Mouse (Mus musculus) forebrain, embryonic 13.5 days (tissue): ENCODE data around the gene Hhat. TPM values are rescaled to one million over a fixed set of nuclear protein-coding genes. Genes with fewer than 3 reads are reported as not detected.

Source experiments
- ATAC-seq: fragments of 200-750 bp; cut with Nextera tagmentation; 2 replicates; pipeline ENCODE4 v1.8.0; 2017
- H3K27ac ChIP-seq: fragments of 300-500 bp; sonication (generic); 2 replicates; pipeline ENCODE4 v1.5.1; 2015; ENCODE audit warnings: inconsistent platforms, mild to moderate bottlenecking, moderate library complexity
- H3K27me3 ChIP-seq: fragments of 300-500 bp; sonication (generic); 2 replicates; pipeline ENCODE4 v1.6.1; 2015; ENCODE audit warnings: mild to moderate bottlenecking, inconsistent platforms
- H3K36me3 ChIP-seq: fragments of 300-500 bp; sonication (generic); 2 replicates; pipeline ENCODE4 v1.6.1; 2015; ENCODE audit warnings: mild to moderate bottlenecking, inconsistent platforms; ENCODE audit not compliant: poor library complexity, severe bottlenecking
- H3K4me1 ChIP-seq: fragments of 300-500 bp; sonication (generic); 2 replicates; pipeline ENCODE4 v1.6.1; 2015; ENCODE audit warnings: inconsistent platforms
- H3K4me2 ChIP-seq: fragments of 300-500 bp; sonication (generic); 2 replicates; pipeline ENCODE4 v1.6.1; 2015; ENCODE audit warnings: inconsistent platforms, mild to moderate bottlenecking, moderate library complexity
- H3K4me3 ChIP-seq: fragments of 300-500 bp; sonication (generic); 2 replicates; pipeline ENCODE4 v1.5.1; 2015; ENCODE audit warnings: mild to moderate bottlenecking, inconsistent platforms
- H3K9ac ChIP-seq: fragments of 300-500 bp; sonication (generic); 2 replicates; pipeline ENCODE4 v1.6.1; 2015; ENCODE audit warnings: mild to moderate bottlenecking, inconsistent platforms
- H3K9me3 ChIP-seq: fragments of 300-500 bp; sonication (generic); replicated peaks from 2 replicates; pipeline ENCODE4 v1.6.1; 2016; ENCODE audit warnings: inconsistent platforms
- WGBS: fragments of 180-500 bp; shearing (Covaris S2); methylation state at CpG from one replicate; pipeline ENCODE4 v1.1.7; 2015; 5-methylcytosine and 5-hydroxymethylcytosine counted together
- polyA plus RNA-seq: library from polyadenylated mRNA; unstranded; fragments of >200 nt; fragmentation: Nextera tagmentation; extraction: Ambion mirVana; gene quantifications from 2 replicates; pipeline ENCODE4 v1.2.1, GENCODE M21; 2015

Gene Hhat
- polyA plus RNA-seq, 1 experiment from 2014 or later: 2.6 TPM

DNA sequence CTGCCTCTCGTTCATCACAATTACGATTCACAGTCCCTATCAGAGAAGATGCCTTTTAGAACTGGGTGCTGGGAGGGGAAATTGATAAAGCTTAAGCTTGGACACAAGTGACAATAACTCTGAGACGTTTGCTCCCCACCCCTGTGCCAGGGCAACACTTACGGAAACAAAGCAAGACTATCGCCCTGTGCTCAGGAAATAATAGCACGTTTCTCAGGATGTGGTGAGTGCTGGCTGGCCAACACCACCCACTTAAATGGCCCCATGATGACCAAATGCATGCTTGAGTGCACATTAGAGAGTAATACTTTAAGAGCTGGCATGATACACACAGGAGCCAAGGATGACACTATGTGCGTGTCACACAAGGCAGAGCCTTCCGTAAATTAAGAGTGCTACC, 164.1 kb downstream of the Hhat start:
- no peaks in the 10 kb centered on the region for H3K9me3 ChIP-seq
- 84% methylated on average over 8 of the region's 8 CpGs for WGBS
- ATAC-seq: no peak

DNA sequence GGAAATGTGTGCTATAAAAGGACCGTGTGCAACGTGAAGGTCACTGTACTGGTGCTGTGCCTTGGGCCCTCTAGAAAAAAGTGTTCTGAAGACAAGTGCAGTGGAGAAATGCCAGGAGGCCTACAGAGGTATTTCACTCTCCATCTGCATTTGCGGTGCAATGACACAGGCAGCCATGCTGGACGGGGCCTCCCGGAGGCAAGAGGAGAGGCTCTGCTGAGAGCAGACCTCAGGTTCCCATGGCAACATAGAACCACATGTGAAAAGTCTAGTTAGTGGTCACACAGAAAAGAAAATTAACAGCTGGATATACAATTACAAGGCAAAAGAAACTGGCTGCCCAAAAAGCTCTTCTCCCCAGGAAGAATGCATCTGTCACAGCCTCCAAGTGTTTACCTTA, 166.6 kb downstream of the Hhat start:
- no peak overlapping the region for H3K27ac ChIP-seq
- no peaks in the 10 kb centered on the region for H3K36me3 ChIP-seq
- no peak overlapping the region for H3K9ac ChIP-seq
- no peaks in the 10 kb centered on the region for H3K27me3 ChIP-seq
- no peaks in the 10 kb centered on the region for H3K4me1 ChIP-seq
- 57% methylated on average over 5 of the region's 5 CpGs for WGBS
- no peak for ATAC-seq
- no peak overlapping the region for H3K4me3 ChIP-seq
- no peak overlapping the region for H3K4me2 ChIP-seq
- H3K9me3 ChIP-seq: no peaks in the 10 kb centered on the region

More for the DNA sequence above, 164.1 kb downstream of the Hhat start:
- Histone ChIP-seq H3K36me3 (no peaks in the 10 kb centered on the region), H3K27me3 (no peaks in the 10 kb centered on the region), H3K9ac (no peak overlapping the region), H3K4me3 (no peak overlapping the region), H3K27ac (no peak overlapping the region), H3K4me1 (no peaks in the 10 kb centered on the region), H3K4me2 (no peak overlapping the region)

DNA sequence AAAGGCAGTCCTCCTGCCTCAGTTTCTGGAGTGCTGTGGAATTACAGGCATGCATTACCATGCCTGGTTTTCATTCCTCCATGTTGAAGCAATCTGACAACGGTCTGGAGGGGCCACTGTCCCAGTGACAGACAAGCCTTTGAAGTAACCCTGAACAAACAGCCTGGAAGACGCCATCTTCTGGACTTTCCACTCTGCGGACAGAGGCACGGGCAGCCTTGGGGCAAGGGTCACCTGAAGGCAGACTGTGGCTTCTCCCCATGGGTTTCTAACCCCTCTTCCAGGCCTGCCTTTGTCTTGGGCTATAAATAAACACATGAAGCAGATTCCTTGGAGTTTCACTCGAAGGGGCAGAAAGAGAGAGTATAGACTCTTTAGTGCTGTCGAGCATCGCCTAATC, 167.5 kb downstream of the Hhat start:
- H3K4me1 ChIP-seq: no peaks in the 10 kb centered on the region
- 60% methylated on average over 7 of the region's 7 CpGs for WGBS
- H3K9me3 ChIP-seq: no peaks in the 10 kb centered on the region
- no peak for ATAC-seq
- H3K27ac ChIP-seq: no peak overlapping the region
- no peaks in the 10 kb centered on the region for H3K27me3 ChIP-seq
- no peak overlapping the region for H3K4me3 ChIP-seq
- H3K4me2 ChIP-seq: no peak overlapping the region
- H3K9ac ChIP-seq: no peak overlapping the region
- H3K36me3 ChIP-seq: no peaks in the 10 kb centered on the region

DNA sequence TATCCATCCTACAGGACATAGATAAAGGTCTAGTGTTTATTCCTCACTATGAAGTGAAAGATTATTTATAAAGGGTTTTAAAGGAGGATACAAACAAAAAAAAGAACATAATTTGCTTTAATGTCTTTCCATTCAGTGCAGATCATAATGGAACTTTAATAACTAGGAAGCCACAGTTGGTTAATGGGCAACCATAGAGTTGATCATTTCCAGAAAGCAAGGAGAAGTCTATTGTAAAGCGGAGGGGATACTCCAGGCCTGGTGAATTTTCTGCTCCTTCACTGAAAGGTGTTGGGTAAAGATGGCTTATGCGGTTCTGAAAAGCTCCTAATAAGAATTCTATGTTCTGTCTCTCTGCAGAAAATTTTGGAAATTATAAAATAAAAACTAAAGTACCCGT, 169.8 kb downstream of the Hhat start:
- Histone ChIP-seq H3K4me2 (no peak overlapping the region), H3K9me3 (no peaks in the 10 kb centered on the region), H3K27me3 (no peaks in the 10 kb centered on the region), H3K36me3 (no peaks in the 10 kb centered on the region), H3K27ac (no peak overlapping the region), H3K4me1 (no peaks in the 10 kb centered on the region), H3K4me3 (no peak overlapping the region), H3K9ac (no peak overlapping the region)
- 89% methylated on average over 3 of the region's 3 CpGs for WGBS
- no peak for ATAC-seq

DNA sequence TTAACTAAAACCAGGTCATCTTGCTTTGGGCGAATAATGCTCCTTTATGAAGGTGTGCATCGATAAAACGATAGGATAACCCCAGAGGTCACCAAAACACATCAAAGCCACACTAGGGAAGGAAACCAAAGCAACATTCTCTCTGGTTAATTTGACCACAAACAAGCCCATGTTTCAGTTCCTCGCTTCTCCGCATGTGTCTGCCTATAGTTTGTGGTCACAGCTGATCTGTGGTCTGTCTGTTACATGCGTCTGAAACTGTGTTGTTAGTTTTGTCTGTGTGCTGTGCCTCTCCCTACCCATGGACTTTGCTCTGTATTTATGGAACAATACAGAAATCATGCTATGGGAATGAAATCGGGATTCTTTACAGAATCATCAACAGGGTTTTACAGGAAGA, 171.3 kb downstream of the Hhat start:
- H3K4me3 ChIP-seq: no peak overlapping the region
- H3K27ac ChIP-seq: no peak overlapping the region
- no peaks in the 10 kb centered on the region for H3K9me3 ChIP-seq
- H3K4me1 ChIP-seq: no peaks in the 10 kb centered on the region
- WGBS: 92% methylated on average over 7 of the region's 7 CpGs
- H3K36me3 ChIP-seq: no peaks in the 10 kb centered on the region
- H3K9ac ChIP-seq: no peak overlapping the region
- no peak for ATAC-seq
- no peaks in the 10 kb centered on the region for H3K27me3 ChIP-seq
- H3K4me2 ChIP-seq: no peak overlapping the region

DNA sequence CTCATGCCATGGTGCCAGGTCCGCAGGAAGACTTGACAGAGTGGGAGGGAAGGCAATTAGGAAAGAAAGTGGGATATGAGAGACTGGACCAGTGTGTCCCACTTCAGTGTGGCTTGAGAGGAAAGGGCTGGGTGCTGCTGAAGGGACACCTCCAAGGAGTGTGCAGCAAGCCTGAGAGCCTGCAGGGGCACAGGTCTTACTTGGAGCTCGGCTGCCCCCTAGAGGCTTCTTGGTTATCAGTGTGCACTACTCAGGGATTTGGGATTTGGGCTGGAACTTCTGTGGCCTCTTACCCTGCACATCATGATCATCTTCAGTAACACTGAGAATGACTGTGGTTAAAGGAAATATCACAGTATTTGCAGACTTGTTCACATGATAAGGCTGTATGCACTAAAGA, 172.6 kb downstream of the Hhat start:
- WGBS: 44% methylated on average over 2 of the region's 2 CpGs
- Histone ChIP-seq H3K4me2 (no peak overlapping the region), H3K27me3 (no peaks in the 10 kb centered on the region), H3K4me3 (no peak overlapping the region), H3K27ac (no peak overlapping the region), H3K36me3 (no peaks in the 10 kb centered on the region), H3K9ac (no peak overlapping the region), H3K9me3 (no peaks in the 10 kb centered on the region), H3K4me1 (no peaks in the 10 kb centered on the region)
- ATAC-seq: peak; percentile 94

DNA sequence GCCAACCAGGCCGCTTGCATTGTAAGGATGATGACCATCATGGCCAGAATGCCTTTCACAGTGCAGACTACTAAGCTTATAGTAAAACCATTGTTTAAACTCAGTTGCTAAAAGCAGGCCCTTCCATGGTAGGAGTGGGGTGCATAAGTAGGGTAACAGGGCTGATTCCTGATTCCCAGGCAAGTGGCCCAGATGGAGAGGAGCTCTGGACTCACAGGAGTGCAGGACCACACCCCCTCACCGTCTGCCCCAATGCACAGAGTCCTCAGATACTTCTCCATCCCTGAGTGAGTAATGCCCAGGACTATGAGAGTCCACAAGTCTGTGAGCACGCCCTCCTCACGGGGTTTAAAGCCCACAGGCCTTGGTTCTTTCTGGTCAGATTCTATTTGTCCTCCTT, 175.6 kb downstream of the Hhat start:
- no peak for ATAC-seq
- Histone ChIP-seq H3K27ac (no peak overlapping the region), H3K4me2 (no peak overlapping the region), H3K36me3 (no peaks in the 10 kb centered on the region), H3K27me3 (no peaks in the 10 kb centered on the region), H3K4me1 (no peaks in the 10 kb centered on the region), H3K9me3 (no peaks in the 10 kb centered on the region), H3K4me3 (no peak overlapping the region), H3K9ac (no peak overlapping the region)
- WGBS: 77% methylated on average over 4 of the region's 4 CpGs

DNA sequence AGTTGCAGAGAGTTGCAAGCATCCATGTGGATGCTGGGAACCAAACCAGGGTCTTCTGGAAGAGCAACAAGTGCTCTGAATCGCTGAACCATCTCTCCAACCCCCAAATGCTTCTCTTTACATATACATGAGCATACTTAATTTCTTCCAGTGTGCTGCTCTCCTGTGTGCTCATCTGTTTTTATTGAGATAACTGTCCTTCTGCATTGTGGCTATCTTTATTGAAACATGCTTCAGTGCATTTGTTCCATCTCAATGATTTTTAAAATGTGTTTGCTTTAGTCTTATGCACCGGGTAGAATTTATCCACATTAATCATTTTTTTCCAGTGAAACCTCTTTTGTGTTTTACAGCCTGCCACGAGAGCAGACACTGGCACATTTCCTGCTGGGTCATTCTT, 177.5 kb downstream of the Hhat start:
- Histone ChIP-seq H3K4me3 (no peak overlapping the region), H3K9ac (no peak overlapping the region), H3K27ac (no peak overlapping the region), H3K9me3 (no peaks in the 10 kb centered on the region), H3K4me2 (no peak overlapping the region), H3K4me1 (no peaks in the 10 kb centered on the region), H3K36me3 (no peaks in the 10 kb centered on the region), H3K27me3 (no peaks in the 10 kb centered on the region)
- WGBS: 77% methylated on average over 3 of the region's 3 CpGs
- no peak for ATAC-seq

DNA sequence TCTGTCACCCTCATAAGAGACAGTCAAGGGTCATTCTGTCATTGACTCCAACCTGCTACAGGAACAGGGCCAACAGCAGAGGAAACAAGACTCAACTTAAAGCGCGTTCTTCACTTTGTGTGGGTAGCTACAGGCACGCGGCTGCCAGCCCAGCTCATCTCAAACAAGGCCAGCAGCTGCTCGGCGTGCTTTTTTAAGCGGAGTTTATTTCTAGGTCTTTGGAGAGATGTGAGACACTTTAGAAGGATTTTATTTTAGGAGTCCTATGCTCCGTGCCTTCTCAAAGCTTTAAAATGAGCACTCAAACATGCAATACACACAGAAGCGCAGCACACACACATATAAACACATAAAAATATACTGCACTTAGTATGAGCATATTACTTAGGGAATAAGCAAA, 183.6 kb downstream of the Hhat start:
- no peaks in the 10 kb centered on the region for H3K4me1 ChIP-seq
- no peak overlapping the region for H3K4me2 ChIP-seq
- H3K27me3 ChIP-seq: no peaks in the 10 kb centered on the region
- H3K9ac ChIP-seq: no peak overlapping the region
- H3K27ac ChIP-seq: no peak overlapping the region
- ATAC-seq: no peak
- no peaks in the 10 kb centered on the region for H3K9me3 ChIP-seq
- WGBS: 92% methylated on average over 9 of the region's 9 CpGs
- no peak overlapping the region for H3K4me3 ChIP-seq
- H3K36me3 ChIP-seq: no peaks in the 10 kb centered on the region

DNA sequence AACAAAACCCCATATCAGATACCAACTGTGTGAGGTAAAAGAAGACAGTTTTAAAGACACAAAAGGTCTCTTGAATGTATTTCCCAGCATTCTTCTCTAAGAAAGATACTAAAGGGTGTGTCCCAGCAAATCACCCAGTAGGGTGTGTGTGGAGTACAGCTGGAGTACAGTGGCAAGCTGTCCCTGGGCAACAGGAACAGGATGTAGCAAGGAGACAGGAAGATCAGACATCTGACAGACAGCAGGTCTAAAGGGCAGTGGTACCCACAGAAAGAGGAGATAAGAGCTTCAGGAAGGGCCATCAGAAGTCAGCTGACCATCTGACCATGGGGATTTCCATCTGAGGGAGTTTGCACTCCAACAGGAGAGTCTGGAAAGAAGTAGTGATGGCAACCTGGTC, 185.7 kb downstream of the Hhat start:
- Histone ChIP-seq H3K4me3 (no peak overlapping the region), H3K27me3 (no peaks in the 10 kb centered on the region), H3K36me3 (no peaks in the 10 kb centered on the region), H3K27ac (no peak overlapping the region), H3K4me1 (no peaks in the 10 kb centered on the region), H3K9me3 (no peaks in the 10 kb centered on the region), H3K9ac (no peak overlapping the region), H3K4me2 (no peak overlapping the region)
- ATAC-seq: no peak

DNA sequence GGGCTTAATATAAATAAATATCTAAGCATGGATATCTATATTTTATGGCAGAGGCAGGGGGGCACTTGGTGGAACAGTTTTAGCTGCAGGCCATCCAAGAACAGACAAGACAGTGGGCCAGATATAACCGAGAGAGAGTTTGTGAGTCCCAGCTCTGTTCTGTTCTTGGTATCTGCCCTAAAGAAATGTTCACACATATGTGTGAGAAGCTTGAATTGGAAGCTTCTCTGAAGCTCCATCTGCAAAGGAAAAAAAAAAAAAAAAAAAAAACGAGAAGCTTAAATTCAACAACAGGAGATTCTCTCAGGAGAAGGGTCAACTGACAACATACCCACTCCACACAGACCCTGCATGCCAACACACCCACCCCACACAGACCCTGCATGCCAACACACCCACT, 188.1 kb downstream of the Hhat start:
- Histone ChIP-seq H3K27me3 (no peaks in the 10 kb centered on the region), H3K27ac (no peak overlapping the region), H3K4me3 (no peak overlapping the region), H3K9ac (no peak overlapping the region), H3K36me3 (no peaks in the 10 kb centered on the region), H3K4me2 (no peak overlapping the region), H3K9me3 (no peaks in the 10 kb centered on the region), H3K4me1 (no peaks in the 10 kb centered on the region)
- no peak for ATAC-seq
- WGBS: 75% methylated on average over 2 of the region's 2 CpGs

DNA sequence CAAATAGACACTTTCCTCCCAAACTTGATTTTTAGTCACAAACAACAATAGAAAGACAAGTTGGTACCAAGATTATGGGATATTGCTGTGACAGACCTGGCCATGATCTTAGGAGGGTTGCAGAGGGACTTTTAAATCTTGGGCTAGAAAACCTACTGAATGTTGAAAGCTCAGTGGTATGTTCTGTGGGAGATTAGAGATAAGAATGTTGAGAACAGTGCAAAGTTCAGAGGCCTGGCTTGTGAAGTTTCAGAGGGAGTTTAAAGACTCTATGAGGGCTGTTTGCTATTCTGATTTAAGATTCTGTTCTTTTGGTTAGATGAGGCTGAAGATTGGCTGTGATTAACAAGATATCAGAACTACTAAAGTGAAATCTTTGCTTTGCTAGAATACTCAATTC, 206.3 kb downstream of the Hhat start:
- no peak overlapping the region for H3K4me2 ChIP-seq
- no peaks in the 10 kb centered on the region for H3K36me3 ChIP-seq
- no peaks in the 10 kb centered on the region for H3K4me1 ChIP-seq
- no peak overlapping the region for H3K4me3 ChIP-seq
- H3K27ac ChIP-seq: no peak overlapping the region
- peaks cover 10% of the 10 kb centered on the region; the same call in 1 of the 2 replicates for H3K9me3 ChIP-seq
- H3K9ac ChIP-seq: no peak overlapping the region
- no peaks in the 10 kb centered on the region for H3K27me3 ChIP-seq
- ATAC-seq: no peak

DNA sequence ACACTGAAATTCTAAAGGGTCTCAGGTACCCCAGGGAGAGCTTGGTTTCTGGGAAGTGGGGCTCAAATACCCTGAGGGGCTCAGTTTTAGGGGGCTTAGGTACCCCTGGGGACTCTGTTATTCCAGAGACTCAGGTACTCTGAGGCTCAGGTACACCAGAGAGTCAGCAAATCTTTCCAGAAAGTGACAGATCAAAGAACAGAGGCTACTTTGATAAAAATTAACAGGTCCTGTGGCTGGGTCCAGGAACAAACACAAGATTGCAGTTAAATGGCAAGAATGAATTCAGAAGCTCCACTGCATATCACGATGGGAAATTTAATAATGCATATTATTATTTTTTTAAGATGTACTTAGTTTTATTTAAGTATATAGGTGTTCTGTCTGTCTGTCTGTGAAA, 211.7 kb downstream of the Hhat start:
- Histone ChIP-seq H3K4me2 (no peak overlapping the region), H3K36me3 (no peaks in the 10 kb centered on the region), H3K4me1 (peaks cover 14% of the 10 kb centered on the region), H3K27ac (no peak overlapping the region), H3K27me3 (no peaks in the 10 kb centered on the region), H3K4me3 (no peak overlapping the region), H3K9me3 (no peaks in the 10 kb centered on the region), H3K9ac (no peak overlapping the region)
- WGBS: 92% methylated on average over 1 of the region's 1 CpGs
- no peak for ATAC-seq
